ENCODE assay signal across 19 mouse cellular contexts in genomic region chr11:69491711-69492110, GRCm38 (mm10). TPM values are rescaled to one million over a fixed set of nuclear protein-coding genes. Genes with fewer than 3 reads are reported as not detected.
DNase-seq lines count a peak whose midpoint lies in the region; TF ChIP-seq lines count a peak whose summit lies in the region.
"Had no signal": no experiment of that assay in that cellular context is flagged by ENCODE, and none has a peak within 500 bp of the region (broad histone marks: within the 10 kb centered on the region; RNA-seq: fewer than 3 reads in every experiment).

No protein-coding gene starts in this region.

- H3K27me3 ChIP-seq in thymus, adult 2 months (ENCODE audit: control insufficient read depth, insufficient read depth, low read length): no peaks in the 10 kb centered on the region; the same call in 1 of the 2 replicates
- H3K27me3 ChIP-seq: embryonic facial prominence, embryonic 12.5 days; forebrain, embryonic 12.5 days; heart, embryonic 12.5 days; hindbrain, embryonic 12.5 days; intestine, embryonic 15.5 days had no signal

- TF ChIP-seq CTCF in thymus, adult 2 months (IDR thresholded peaks at IDR 0.05; ENCODE audit: borderline replicate concordance, control insufficient read depth, extremely low read depth, insufficient read depth, low read length, poor library complexity): no peak

- H3K36me3 ChIP-seq in thymus, adult 2 months (ENCODE audit: control insufficient read depth, insufficient read depth, low read length): no peaks in the 10 kb centered on the region
- H3K36me3 ChIP-seq: embryonic facial prominence, embryonic 12.5 days; forebrain, embryonic 12.5 days; heart, embryonic 12.5 days; hindbrain, embryonic 12.5 days; intestine, embryonic 15.5 days had no signal

- no peak overlapping the region for H3K27ac ChIP-seq in thymus, adult 2 months (ENCODE audit: control insufficient read depth, insufficient read depth, low read length)
- H3K27ac ChIP-seq: embryonic facial prominence, embryonic 12.5 days; forebrain, embryonic 12.5 days; hindbrain, embryonic 12.5 days; intestine, embryonic 15.5 days had no signal

- WGBS in thymus, adult 2 months: 27% methylated on average over 7 of the region's 7 CpGs

- H3K4me1 ChIP-seq in thymus, adult 2 months (replicated peaks; ENCODE audit: control insufficient read depth, insufficient read depth, low read length): peaks cover 10% of the 10 kb centered on the region
- H3K4me1 ChIP-seq: embryonic facial prominence, embryonic 12.5 days; forebrain, embryonic 12.5 days; heart, embryonic 12.5 days; hindbrain, embryonic 12.5 days; intestine, embryonic 15.5 days had no signal

- no peak for TF ChIP-seq POLR2A in thymus, adult 2 months (IDR thresholded peaks at IDR 0.05; ENCODE audit: control insufficient read depth, extremely low read depth, insufficient read depth, low read length, poor library complexity)

- peak; percentile 12 for DNase-seq in thymus, adult 2 months
- no peak for DNase-seq in thymus, adult 18-20 months
- peak; percentile 36 for DNase-seq in T-cell, adult 2 months (ENCODE audit: low spot score)
- peak; percentile 59 for DNase-seq in naive thymus-derived CD4-positive, alpha-beta T cell, adult 2 months (ENCODE audit: low read depth)
- DNase-seq in embryo, embryonic 10 days (ENCODE audit: low spot score): no peak
- no peak for DNase-seq in layer of hippocampus, postnatal 10 days (ENCODE audit: low spot score in 2 of 2)
- DNase-seq in kidney, postnatal 25 days: no peak
- DNase-seq: adrenal gland, adult 8-10 months; adrenal gland, postnatal 36 days; cerebellum, adult 2 months; cerebellum, postnatal 14 days; gastrocnemius, postnatal 10 days; kidney, adult 18-20 months had no signal

- no peak overlapping the region for H3K4me3 ChIP-seq in thymus, adult 2 months (ENCODE audit: control insufficient read depth, insufficient read depth, low read length)
- H3K4me3 ChIP-seq: embryonic facial prominence, embryonic 12.5 days; forebrain, embryonic 12.5 days; heart, embryonic 12.5 days; hindbrain, embryonic 12.5 days; intestine, embryonic 15.5 days had no signal

RNA-seq across cellular contexts. Expression of gene Dnah2, which starts 57.2 kb away (rescaled TPM):
- 0.28 and 0.39 TPM in 2 replicates for polyA plus RNA-seq in thymus, adult 2 months (2012; rRNA removed)
- 1 to 10 TPM; 8.0 to 8.6 TPM for total RNA-seq in layer of hippocampus, postnatal 10 days (2021)
- total RNA-seq: common myeloid progenitor, adult 5-6 weeks had no signal

Comparison
In these comparisons a context has a peak if more than half of its experiments do, and no peak if none do; other contexts are left out.
1. DNase-seq: peak in thymus, adult 2 months (single experiment), T-cell, adult 2 months (single experiment) and naive thymus-derived CD4-positive, alpha-beta T cell, adult 2 months (single experiment); none in thymus, adult 18-20 months (0 of 2), embryo, embryonic 10 days (single experiment), layer of hippocampus, postnatal 10 days (0 of 2) and kidney, postnatal 25 days (0 of 2).